Mouse (Mus musculus) frontal cortex, adult 2 months (tissue): Measurements from ENCODE around the gene Tapt1. TPM values are rescaled to one million over a fixed set of nuclear protein-coding genes. Genes with fewer than 3 reads are reported as not detected.

ENCODE experiments used
- DNase-seq, 2 experiments: peaks; one replicate each; pipeline ENCODE4 v3.0.0; 2022; ENCODE audit warnings: low spot score in 1 of 2; ENCODE audit errors: extremely low spot score in 1 of 2
- polyA plus RNA-seq: library from polyadenylated mRNA; depleted of rRNA; stranded (reverse); fragments of >200 nt; gene quantifications from 2 replicates; pipeline ENCODE4 v1.2.3, GENCODE M21; 2012; rRNA removed

Tapt1 gene
- 49.0 and 52.4 TPM in 2 replicates for polyA plus RNA-seq

DNA sequence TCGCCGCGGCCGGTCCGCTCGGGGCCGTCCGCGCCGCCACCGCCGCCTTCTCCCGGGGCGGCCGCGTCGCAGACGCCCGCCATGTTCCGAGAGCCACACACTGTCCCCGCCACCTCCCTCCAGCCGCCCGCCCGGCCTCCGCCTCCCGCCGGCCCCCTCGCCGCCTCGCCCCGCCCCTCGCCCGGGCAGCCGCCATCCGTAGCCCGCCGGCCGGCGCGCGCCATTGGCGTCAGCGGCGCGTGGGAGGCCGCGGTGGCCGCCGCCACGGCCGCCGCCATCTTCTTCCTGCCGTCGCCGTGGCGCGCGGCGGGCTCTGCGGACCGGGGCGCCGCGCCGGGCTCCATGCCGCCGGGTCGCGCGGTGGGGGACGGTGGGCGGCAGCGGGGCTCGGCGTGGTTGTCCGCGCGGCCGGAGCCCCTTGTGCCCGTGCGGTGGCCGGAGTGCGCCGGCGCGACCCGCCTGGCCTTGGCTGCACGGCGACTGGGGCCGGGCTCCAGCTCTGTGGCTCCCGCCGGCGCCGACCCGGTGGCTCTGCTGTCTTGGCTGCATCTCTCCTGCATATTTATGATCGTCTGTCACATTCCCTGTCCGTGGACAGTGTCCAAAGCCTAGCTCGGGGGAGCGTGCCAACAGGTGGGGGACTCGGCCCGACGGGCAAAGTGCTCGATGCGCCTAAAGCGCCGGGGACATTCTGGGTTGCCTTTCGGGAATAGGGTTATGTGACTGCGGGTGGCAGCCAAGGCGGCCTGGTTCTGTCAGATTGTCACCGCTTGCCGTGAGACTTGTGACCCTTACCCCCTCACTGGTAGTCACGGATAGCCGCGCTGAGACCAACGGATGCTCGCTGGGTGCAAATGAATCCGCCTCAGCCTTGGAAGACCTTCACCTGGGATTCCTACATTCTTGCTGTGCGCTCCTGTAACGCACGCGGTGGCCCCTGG lies at the start of gene Tapt1:
TSS of gene Tapt1 (minus strand) at position 106 of the 941 bp plus-strand sequence.
- peak; percentile 41 to 82 for DNase-seq

DNA sequence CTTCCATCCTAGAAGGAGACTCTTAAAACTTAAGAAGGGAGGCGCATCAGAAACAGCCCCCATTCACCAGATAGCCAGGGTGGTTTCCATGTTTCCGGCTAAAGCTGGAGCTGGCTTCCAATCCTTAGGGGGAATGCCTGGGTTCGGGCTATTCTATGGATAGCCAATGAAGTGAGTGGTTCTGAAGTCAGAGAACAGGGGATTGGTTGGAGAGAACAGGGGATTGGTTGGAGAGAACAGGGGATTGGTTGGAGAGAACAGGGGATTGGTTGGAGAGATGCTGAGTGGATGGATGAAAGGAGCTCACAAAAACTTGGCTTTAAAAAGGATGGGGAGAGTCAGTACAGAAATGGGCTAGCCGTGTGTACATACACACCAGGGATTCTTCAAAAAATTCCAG lies 45.1 kb upstream of the Tapt1 start:
- DNase-seq: no peak

DNA sequence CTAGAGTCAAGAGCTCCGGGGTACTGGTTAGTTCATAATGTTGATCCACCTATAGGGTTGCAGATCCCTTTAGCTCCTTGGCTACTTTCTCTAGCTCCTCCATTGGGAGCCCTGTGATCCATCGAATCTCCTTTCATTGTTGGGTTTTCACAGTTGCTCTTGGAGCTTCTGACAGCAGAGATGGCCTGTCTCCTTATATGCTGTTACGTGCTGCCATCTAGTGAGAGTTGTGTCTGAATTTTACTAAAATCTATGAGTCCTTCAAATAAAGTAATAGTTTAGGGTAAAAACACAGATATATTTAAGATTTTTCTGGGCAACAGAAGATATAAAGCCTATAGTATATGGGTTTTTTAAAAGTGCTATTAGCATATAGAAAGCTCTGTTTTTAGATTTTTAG lies 42.1 kb upstream of the Tapt1 start:
- peak; percentile 16 to 78 for DNase-seq

DNA sequence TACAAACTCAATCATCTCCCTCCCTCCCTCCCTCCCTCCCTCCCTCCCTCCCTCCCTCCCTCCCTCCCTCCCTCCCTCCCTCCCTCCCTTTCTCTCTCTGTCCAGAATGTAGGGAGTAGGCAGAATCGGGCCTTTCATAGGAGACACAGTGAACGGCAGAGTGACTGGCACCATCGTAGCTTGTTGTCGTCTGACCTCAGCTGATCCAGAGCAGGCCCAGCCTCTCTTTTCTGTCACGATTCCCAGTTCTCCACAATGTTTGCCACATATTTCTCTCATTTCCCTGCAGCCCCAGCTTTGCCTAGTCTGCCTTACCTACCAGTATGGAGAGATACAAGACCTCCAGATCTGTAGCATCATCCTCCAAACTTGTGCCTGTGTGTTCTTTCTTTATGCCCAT lies 35.3 kb upstream of the Tapt1 start:
- no peak for DNase-seq

DNA sequence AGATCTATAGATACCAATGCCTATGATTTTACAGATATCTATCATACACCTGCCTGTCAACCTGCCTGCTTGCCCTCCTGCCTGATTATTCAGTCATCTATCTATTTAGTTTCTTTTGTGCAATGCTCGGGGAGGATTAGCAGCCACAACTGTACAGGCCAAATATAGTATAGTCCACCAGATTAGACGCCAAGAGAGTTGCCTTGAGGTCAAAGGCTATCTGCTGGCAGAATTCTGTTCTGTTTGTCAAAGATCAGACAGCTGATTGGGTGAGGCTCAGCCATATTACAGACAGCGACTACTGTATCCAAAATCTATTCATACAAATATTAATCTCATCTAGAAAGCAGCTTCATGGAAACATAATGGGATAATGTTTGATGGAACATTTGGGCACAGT lies 34.7 kb upstream of the Tapt1 start:
- DNase-seq: no peak

DNA sequence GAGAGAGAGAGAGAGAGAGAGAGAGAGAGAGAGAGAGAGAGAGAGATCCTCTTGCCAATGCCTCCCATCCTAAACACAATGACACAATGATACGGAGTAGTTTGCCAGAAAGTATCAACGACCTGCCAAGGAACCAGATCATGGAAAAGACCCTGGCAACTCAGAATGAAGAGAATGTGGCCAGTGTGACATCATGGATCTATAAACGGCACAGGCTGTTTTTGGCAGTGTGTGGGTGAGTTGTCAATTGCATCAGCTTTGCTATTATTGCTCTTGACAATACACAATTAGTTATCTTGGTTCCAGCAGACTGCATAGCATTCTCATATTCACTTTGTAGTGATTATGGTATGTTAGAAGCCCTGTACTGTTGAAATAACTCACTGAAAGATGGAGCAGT lies 33.3 kb upstream of the Tapt1 start:
- DNase-seq: peak in 1 of 2 experiments; percentile 30

DNA sequence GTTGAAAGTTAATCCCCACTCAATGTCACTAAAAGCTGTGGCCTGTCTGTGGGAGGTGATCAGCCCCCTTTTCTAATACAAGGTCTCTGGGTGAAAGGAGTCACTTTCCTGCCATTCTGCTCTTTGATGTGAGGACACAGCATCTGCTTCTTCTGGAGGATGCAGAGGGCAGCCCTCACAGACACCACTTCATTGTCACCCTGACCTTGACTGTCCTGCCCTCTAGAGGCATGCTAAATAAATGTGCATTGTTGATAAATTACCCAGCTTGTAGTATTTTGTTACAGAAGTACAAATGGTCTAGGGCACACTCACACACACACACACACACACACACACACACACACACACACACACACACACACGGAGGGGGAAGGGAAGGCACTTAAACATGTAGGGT lies 31.7 kb upstream of the Tapt1 start:
- no peak for DNase-seq

DNA sequence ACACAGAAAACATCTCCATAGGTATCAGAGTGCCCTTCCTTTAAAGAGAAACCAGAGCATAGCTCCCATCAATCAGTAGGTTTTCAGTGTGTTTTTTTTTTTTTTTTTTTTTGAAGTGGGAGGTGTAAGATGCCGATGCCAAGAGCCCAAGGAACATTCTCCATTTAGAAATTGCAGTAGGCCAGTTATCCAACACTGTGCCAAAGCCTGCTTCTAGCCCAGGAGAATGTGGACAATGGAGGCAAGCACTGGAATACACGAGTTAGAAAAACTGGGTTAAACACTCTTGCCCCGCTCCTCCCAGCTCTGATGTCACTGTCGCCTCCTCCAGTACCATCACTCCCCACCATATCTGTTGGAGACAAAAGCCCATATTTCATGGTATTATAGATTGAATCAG lies 31.0 kb upstream of the Tapt1 start:
- DNase-seq: peak; percentile 11 to 31

DNA sequence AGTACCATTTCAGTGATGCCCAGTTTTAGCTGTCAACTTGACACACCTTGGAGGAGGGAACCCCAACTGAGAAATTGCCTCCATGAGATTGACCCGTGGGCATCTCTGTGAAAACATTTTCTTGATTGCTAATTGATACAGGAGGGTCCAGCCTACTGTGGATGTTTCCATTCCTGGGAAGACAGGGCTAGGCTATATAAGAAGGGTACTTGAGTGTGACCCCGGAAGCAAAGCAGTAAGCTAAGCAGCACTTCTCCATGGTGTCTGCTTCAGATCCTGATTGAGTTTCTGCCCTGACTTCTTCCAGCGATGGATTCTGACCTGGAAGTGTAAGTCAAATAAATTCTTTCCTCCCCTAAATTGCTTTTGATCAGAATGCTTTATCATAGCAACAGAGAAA lies 30.1 kb upstream of the Tapt1 start:
- no peak for DNase-seq

DNA sequence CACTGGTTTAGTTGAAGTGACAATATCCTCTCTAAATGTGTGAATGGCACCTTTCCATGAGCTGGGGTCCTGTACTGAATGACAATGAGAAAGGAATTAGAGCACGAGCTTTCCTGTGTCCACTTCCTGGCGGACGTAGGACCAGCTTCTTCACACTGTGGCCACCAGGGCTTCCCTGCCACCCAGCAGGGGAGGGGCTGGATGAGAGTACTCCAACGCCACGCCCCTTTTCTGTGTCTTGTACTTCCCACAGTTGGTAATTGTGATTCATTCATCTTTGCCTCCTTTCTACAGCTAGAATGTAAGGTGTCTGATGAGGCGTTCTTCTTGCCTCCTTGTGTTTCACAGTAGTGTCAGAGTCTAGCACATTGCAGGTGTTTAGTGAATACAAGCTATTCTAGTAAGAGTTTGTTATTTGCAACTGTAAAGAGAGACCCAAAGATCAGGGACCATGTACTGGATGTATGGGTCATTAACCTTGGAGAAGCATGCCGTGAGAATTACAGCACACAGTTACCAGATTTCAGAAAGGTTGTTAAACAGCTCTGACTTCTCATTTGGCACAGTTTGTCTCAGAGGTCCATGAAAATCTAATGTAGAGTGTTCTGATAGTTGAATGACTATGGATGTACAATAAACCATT lies 29.5 kb upstream of the Tapt1 start:
- DNase-seq: no peak

DNA sequence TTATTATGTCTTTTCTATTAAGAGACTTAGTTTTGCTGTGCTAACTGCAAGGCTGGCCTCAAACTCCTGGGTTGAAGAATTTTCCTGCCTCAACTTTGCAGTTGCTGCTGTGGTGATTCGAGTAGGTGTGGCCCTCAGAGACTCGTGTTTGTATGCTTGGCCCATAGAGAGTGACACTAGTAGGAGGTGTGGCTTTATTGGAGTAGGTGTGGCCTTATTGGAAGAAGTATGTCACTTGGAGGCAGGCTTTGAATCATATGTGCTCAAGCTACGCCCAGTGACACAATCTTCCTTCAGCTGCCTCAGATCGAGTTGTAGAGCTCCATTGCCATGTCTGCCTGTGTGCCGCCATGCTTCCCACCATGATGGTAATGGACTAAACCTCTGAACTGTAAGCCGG lies 27.0 kb upstream of the Tapt1 start:
- no peak for DNase-seq

DNA sequence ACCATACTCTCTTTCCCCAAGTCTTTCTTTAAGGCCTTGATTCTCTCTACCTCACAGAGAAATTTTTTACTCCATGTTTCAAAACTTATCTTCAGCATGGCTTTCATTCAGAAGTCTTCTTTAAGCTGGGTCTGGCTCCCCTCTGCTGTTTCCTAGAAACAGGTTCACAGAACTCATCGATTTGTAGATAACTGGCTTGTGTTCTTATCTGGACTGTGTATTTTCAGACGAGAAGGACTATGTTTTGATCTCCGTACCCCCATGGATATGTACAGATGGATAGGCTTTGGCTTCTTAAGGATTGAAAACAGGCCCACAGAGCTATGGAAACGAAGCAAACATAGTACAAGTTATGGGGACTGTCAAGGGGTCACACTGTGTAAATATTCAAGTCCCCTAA lies 26.0 kb upstream of the Tapt1 start:
- no peak for DNase-seq

DNA sequence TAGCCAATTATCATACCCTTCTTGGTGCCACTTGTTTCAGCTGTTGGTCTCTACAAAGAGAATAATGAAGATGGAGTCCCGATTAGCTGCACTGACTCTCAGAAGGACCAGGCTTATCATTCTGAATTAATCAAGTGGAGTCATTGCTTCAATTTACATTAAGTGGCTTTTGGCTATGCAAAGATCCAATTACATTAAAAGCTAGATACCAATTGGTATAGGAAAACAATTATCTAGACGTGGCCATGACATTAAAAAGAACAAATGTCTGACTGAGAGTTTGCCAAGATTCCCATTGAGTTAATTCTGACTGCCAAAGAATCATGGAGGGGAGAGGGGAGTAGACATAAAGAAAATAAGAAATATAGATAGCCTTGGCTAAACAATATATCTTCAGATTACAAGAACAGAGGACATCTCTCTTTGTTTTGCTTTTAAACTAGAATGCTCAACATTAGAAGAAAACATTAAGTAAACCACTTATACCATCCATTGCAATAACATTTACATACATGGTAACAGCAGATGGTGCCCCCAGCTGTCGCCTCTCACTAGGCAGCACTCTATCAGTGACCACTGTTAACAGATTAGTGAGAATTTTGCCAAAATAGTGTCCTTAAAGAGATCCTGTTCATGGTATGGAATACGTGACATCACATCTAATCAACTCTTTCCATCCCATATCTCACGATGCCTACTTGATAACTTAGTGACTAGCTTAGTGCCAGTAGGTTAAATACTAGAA lies 24.0 kb upstream of the Tapt1 start:
- DNase-seq: no peak

DNA sequence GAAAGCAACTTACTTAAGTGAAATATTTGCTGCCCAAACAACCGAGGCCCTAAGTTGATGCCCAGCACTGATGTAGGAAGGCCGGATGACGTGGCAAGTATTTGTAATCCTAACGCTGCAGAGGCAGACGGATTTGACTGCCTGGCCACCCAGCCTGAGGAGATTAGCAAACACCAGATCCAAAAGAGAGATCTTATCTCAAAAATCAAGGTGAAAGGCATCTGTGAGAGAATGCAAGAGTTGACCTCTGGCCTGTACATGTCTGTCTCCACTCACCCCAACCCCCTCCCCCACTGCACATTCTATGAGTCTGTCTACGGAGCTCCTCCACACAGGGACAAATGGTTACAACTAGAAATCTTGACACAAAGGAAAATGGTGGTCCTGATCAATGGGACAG lies 22.9 kb upstream of the Tapt1 start:
- no peak for DNase-seq

DNA sequence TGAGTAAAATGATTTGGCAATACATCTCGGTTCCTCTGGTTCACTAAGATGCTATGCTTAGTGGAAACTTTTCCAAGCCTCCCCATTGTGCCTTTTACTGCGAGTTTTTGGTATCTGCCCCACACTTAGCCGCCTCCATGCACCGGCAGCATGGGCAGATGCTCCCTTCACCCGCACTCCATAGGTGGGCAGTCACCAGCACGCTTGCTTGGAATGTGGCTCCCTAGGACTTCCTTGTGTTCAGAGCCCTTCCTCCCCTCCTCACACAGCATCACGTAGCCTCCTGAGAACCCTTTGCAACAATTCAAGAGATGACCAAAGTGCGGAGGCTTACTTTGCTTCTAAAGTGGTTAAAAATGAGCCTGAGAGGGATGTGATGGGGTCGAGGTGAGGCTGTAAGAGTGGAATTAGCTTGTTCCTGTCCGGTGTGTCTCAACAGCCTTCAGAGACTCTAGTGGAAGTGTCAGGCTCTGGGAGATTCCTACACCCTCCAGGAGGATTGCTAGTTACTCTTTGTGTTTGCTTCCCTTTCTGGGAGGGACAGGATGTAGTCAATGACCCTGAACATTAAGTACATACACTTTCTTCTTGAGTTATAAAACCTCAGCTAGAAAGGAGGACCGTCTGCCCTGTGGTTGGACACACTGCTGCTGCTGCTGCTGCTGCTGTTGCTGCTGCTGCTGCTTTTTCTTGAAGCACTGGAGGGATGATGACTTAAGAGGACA lies 20.2 kb upstream of the Tapt1 start:
- no peak for DNase-seq

DNA sequence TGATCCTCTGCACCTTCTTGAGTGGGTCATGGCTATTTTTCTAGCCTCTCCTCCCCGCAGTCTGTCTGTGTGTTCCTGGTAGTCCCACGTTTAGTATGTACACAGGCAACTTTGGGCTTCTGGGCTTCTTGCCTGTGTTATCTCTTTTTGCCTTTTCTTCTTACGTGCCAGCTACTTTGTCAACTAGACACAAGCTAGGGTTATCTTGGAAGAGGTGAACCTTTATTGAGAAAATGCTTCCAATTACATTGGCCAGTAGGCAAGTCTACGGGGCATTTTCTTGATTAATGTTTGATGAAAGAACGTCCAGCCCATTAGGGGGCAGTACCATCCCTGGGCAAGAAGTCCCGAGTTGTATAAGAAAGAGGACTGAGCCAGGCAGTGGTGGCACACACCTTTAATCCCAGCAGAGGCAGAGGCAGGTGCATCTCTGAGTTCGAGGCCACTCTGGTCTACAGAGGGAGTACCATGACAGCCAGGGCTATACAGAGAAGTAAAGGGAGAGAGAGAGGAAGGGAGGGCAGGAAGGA lies 18.5 kb upstream of the Tapt1 start:
- DNase-seq: no peak

DNA sequence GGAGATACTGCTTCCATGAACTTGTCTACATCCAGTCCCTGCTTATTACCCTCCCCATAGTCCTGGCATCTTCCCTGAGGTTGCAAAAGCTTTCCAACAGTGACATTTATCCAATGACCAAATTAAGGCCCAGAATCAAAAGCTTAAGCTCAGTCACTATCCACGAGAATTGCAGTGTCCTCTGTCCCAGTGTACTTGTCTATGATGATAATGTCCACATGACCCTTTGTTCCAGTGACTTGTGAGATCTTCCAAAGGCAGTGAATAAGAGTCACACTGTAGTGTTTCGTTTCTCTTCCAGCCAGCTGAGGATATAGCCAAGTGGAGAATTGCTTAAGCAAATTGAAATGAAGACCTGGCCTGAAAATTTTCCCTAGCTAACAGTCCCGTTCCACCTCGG lies 16.4 kb upstream of the Tapt1 start:
- DNase-seq: no peak

DNA sequence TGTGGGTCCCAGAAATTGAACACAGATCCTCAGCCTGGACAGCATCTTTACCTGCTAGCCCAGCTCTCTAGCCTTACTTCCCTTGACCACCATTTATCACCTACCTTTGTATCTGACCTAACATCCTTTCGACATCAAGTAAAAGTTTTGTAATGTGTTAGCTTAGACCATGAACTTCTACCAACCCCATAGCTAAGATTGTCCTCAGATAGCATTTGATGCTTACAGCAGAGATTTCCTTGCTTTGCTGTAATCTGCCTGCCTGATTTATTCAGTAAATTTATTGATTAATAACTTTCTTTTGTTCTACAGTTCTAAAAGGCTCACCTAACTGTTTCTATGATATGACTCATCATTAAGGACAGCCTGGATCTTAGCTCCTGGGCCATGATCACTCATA lies 15.3 kb upstream of the Tapt1 start:
- DNase-seq: no peak

DNA sequence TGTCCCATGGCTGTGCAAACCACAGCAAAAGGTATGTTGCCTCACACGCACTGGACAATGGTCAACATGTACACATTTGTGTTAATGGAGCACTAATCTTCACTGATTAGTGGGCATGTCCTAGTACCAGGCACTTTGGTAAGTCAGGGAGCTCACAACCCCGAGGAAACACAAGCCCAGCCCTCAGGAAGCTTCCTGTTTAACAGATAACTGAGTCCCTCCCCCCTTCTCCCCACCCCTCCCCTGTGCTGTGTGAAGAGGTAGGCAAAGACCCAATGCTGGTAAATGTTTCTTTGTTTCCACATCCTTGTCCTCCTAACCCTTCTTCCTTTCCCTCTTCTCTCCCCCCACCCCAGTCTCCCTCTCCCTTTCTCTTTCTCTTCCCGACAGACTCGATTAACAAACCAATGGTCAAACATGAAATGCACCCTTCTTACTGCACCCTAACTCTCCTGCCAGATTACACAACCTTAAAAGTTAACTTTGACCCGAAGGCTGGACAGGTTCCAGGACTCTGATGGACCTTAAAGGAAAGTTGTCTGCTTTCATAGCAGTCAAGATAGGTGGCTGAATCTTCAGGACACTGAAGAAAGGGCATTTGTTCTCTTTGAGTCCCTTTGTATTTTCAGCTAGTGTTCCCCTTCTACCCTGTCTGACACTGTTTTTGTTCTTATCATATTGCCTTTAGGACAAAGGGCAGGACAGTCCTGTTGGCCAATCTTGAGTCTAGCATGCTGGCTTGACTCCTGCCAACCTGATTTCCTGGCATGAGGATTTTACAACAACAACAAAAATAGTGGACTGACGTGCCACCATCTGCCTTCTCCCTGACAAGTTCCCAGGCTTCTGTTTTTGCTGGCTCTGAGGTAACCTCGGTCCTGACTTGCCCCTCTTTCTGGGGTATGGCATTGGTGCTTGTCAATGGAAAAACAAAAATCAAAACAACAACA lies 13.0 kb upstream of the Tapt1 start:
- no peak for DNase-seq
